Mouse (Mus musculus): Measurements from ENCODE around the gene Rcc2. TPM values are rescaled to one million over a fixed set of nuclear protein-coding genes. Genes with fewer than 3 reads are reported as not detected.

Gene Rcc2
- polyA plus RNA-seq, 1 experiment from 2014 or later = 21.9 TPM

- Histone ChIP-seq H3K4me2 (ENCODE audit: low read depth, low read length) (no peak overlapping the region), H3K36me3 (ENCODE audit: control insufficient read depth, insufficient read depth, low read length) (no peaks in the 10 kb centered on the region), H3K9me3 (ENCODE audit: control insufficient read depth, low read length) (no peaks in the 10 kb centered on the region), H3K4me3 (ENCODE audit: low read length) (no peak overlapping the region), H3K4me1 (replicated peaks; ENCODE audit: control insufficient read depth, insufficient read depth, low read length) (peaks cover 8% of the 10 kb centered on the region; the same call in 1 of the 2 replicates), H3K27me3 (ENCODE audit: control insufficient read depth, insufficient read depth, low read depth, low read length) (no peaks in the 10 kb centered on the region; the same call in 1 of the 2 replicates), H3K9ac (ENCODE audit: low read length) (no peak overlapping the region), H3K27ac (ENCODE audit: low read length) (no peak overlapping the region)
- WGBS = 73% methylated on average over 7 of the region's 7 CpGs
- no peak for ATAC-seq (ENCODE audit: low read depth)
Observed at GRCm38 (mm10) chr4:140695146-140695545, 5.2 kb upstream of the Rcc2 start.

- 52% methylated on average over 14 of the region's 14 CpGs for WGBS
- Histone ChIP-seq H3K9ac (ENCODE audit: low read length) (no peak overlapping the region), H3K4me1 (replicated peaks; ENCODE audit: control insufficient read depth, insufficient read depth, low read length) (peaks cover 16% of the 10 kb centered on the region), H3K27ac (ENCODE audit: low read length) (no peak overlapping the region), H3K9me3 (ENCODE audit: control insufficient read depth, low read length) (no peaks in the 10 kb centered on the region), H3K27me3 (ENCODE audit: control insufficient read depth, insufficient read depth, low read depth, low read length) (no peaks in the 10 kb centered on the region; the same call in 1 of the 2 replicates), H3K36me3 (ENCODE audit: control insufficient read depth, insufficient read depth, low read length) (no peaks in the 10 kb centered on the region), H3K4me2 (ENCODE audit: low read depth, low read length) (no peak overlapping the region), H3K4me3 (ENCODE audit: low read length) (no peak overlapping the region)
- no peak for ATAC-seq (ENCODE audit: low read depth)
Observed at GRCm38 (mm10) chr4:140695675-140696585, 4.4 kb upstream of the Rcc2 start.

- no peak for ATAC-seq (ENCODE audit: low read depth)
- WGBS = 5% methylated on average over 29 of the region's 29 CpGs
- H3K4me2 ChIP-seq (ENCODE audit: low read depth, low read length) = peak overlapping the region; percentile 88
- H3K4me1 ChIP-seq (replicated peaks; ENCODE audit: control insufficient read depth, insufficient read depth, low read length) = peaks cover 32% of the 10 kb centered on the region
- no peaks in the 10 kb centered on the region for H3K9me3 ChIP-seq (ENCODE audit: control insufficient read depth, low read length)
- no peaks in the 10 kb centered on the region for H3K36me3 ChIP-seq (ENCODE audit: control insufficient read depth, insufficient read depth, low read length)
- peak overlapping the region; percentile 96 for H3K9ac ChIP-seq (ENCODE audit: low read length)
- no peak overlapping the region for H3K27ac ChIP-seq (ENCODE audit: low read length)
- H3K27me3 ChIP-seq (ENCODE audit: control insufficient read depth, insufficient read depth, low read depth, low read length) = no peaks in the 10 kb centered on the region; the same call in 1 of the 2 replicates
- peak overlapping the region; percentile 93 for H3K4me3 ChIP-seq (ENCODE audit: low read length)
Observed at GRCm38 (mm10) chr4:140699441-140700127, 757 bp upstream of the Rcc2 start.

- under 1% methylated on average over 58 of the region's 61 CpGs for WGBS
Observed at GRCm38 (mm10) chr4:140701049-140701715, 841 bp downstream of the Rcc2 start.

GRCm38 (mm10) chr4:140701716-140702561 is 1.6 kb downstream of the Rcc2 start:
- Histone ChIP-seq H3K27ac (ENCODE audit: low read length) (peak overlapping the region; percentile 97), H3K27me3 (ENCODE audit: control insufficient read depth, insufficient read depth, low read depth, low read length) (no peaks in the 10 kb centered on the region; the same call in 1 of the 2 replicates), H3K9ac (ENCODE audit: low read length) (peak overlapping the region; percentile 96), H3K4me2 (ENCODE audit: low read depth, low read length) (peak overlapping the region; percentile 88), H3K4me3 (ENCODE audit: low read length) (peak overlapping the region; percentile 93), H3K4me1 (replicated peaks; ENCODE audit: control insufficient read depth, insufficient read depth, low read length) (peaks cover 32% of the 10 kb centered on the region), H3K36me3 (ENCODE audit: control insufficient read depth, insufficient read depth, low read length) (0 out of 2 replicates have a peak, but pooled peaks cover 3% of the 10 kb centered on the region), H3K9me3 (ENCODE audit: control insufficient read depth, low read length) (no peaks in the 10 kb centered on the region)
- WGBS = 0% methylated on average over 29 of the region's 107 CpGs
- ATAC-seq (ENCODE audit: low read depth) = peak; percentile 35

More at GRCm38 (mm10) chr4:140701049-140701715, 841 bp downstream of the Rcc2 start:
- 0 out of 2 replicates have a peak, but pooled peaks cover 3% of the 10 kb centered on the region for H3K36me3 ChIP-seq (ENCODE audit: control insufficient read depth, insufficient read depth, low read length)
- H3K27ac ChIP-seq (ENCODE audit: low read length) = peak overlapping the region; percentile 97
- no peaks in the 10 kb centered on the region for H3K9me3 ChIP-seq (ENCODE audit: control insufficient read depth, low read length)
- peak; percentile 70 for ATAC-seq (ENCODE audit: low read depth)
- no peaks in the 10 kb centered on the region; the same call in 1 of the 2 replicates for H3K27me3 ChIP-seq (ENCODE audit: control insufficient read depth, insufficient read depth, low read depth, low read length)
- peaks cover 32% of the 10 kb centered on the region for H3K4me1 ChIP-seq (replicated peaks; ENCODE audit: control insufficient read depth, insufficient read depth, low read length)
- peak overlapping the region; percentile 93 for H3K4me3 ChIP-seq (ENCODE audit: low read length)
- peak overlapping the region; percentile 96 for H3K9ac ChIP-seq (ENCODE audit: low read length)
- H3K4me2 ChIP-seq (ENCODE audit: low read depth, low read length) = peak overlapping the region; percentile 88

GRCm38 (mm10) chr4:140702611-140703327 is 2.4 kb downstream of the Rcc2 start:
- peak; percentile 84 for ATAC-seq (ENCODE audit: low read depth)
- peak overlapping the region; percentile 97 for H3K27ac ChIP-seq (ENCODE audit: low read length)
- peak overlapping the region; percentile 88 for H3K4me2 ChIP-seq (ENCODE audit: low read depth, low read length)
- peaks cover 40% of the 10 kb centered on the region for H3K4me1 ChIP-seq (replicated peaks; ENCODE audit: control insufficient read depth, insufficient read depth, low read length)
- under 1% methylated on average over 41 of the region's 68 CpGs for WGBS
- peak overlapping the region; percentile 93 for H3K4me3 ChIP-seq (ENCODE audit: low read length)
- H3K27me3 ChIP-seq (ENCODE audit: control insufficient read depth, insufficient read depth, low read depth, low read length) = no peaks in the 10 kb centered on the region; the same call in 1 of the 2 replicates
- H3K36me3 ChIP-seq (ENCODE audit: control insufficient read depth, insufficient read depth, low read length) = 0 out of 2 replicates have a peak, but pooled peaks cover 3% of the 10 kb centered on the region
- peak overlapping the region; percentile 96 for H3K9ac ChIP-seq (ENCODE audit: low read length)
- no peaks in the 10 kb centered on the region for H3K9me3 ChIP-seq (ENCODE audit: control insufficient read depth, low read length)

GRCm38 (mm10) chr4:140703636-140704035 is 3.3 kb downstream of the Rcc2 start:
- Histone ChIP-seq H3K36me3 (ENCODE audit: control insufficient read depth, insufficient read depth, low read length) (0 out of 2 replicates have a peak, but pooled peaks cover 3% of the 10 kb centered on the region), H3K4me3 (ENCODE audit: low read length) (peak overlapping the region; percentile 93), H3K27ac (ENCODE audit: low read length) (no peak overlapping the region; the same call in 1 of the 2 replicates), H3K4me1 (replicated peaks; ENCODE audit: control insufficient read depth, insufficient read depth, low read length) (peaks cover 45% of the 10 kb centered on the region), H3K9me3 (ENCODE audit: control insufficient read depth, low read length) (no peaks in the 10 kb centered on the region), H3K9ac (ENCODE audit: low read length) (peak overlapping the region; percentile 96), H3K27me3 (ENCODE audit: control insufficient read depth, insufficient read depth, low read depth, low read length) (no peaks in the 10 kb centered on the region; the same call in 1 of the 2 replicates), H3K4me2 (ENCODE audit: low read depth, low read length) (peak overlapping the region; percentile 88)
- ATAC-seq (ENCODE audit: low read depth) = no peak
- WGBS = 15% methylated on average over 8 of the region's 8 CpGs
